Mouse (Mus musculus) left cerebral cortex, adult 6 months (tissue): Measurements from ENCODE around the gene Ddx24. TPM values are rescaled to one million over a fixed set of nuclear protein-coding genes. Genes with fewer than 3 reads are reported as not detected.

Experiments
- long read RNA-seq, 2 experiments: library from polyadenylated mRNA; unstranded; transcript quantifications; one replicate each; pipeline ENCODE4 v2.0.0; 2019 to 2020
- polyA plus RNA-seq: library from polyadenylated mRNA; unstranded; fragments of <200 nt; fragmentation: Nextera tagmentation; gene quantifications from 2 replicates; pipeline ENCODE4 v1.2.3, GENCODE M21; 2021

Gene Ddx24
- polyA plus RNA-seq: 293 and 306 TPM in 2 replicates
- long read RNA-seq, experiment 1, full-length matches to known transcripts: 546 of 669 reads
- long read RNA-seq, experiment 1, partial matches to known transcripts: 80 of 669 reads
- long read RNA-seq, experiment 1, other reads (novel, unspliced or antisense): 43 of 669 reads
- long read RNA-seq, experiment 2, full-length matches to known transcripts: 211 of 349 reads
- long read RNA-seq, experiment 2, partial matches to known transcripts: 123 of 349 reads
- long read RNA-seq, experiment 2, other reads (novel, unspliced or antisense): 15 of 349 reads

DNA sequence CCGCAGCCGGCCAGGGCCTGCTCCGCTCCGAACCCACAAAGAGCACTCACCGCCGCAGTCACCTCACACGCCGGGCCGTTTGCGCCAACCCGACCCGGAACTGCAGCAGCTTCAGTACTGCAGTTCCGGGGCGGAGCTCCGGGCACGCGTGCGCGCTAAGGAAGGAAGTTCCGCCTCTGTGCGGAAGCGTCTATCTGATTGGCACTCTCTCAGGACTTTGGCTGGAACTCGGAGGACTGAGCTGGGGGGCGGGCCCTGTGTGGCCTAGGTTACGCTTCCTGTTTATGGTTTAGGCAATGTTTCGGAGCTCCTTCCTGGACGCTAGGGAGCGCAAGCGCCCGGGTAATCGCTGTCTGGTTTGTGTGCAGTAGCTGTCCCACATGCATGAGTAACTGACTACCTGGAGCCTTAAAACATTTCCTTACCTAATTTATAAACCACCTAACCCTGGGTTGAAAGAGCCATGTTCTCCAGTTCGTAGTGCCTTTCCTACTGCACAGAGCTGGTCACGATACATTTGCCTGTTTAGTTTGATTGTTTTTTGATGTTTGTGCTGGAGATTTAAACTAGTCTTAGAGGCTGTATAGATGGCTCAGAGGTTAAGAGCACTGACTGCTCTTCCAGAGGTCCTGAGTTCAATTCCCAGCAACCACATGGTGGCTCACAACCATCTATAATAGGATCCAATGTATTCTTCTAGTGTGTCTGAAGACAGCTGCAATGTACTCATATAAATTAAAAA lies at the start of gene Ddx24:
TSS of gene Ddx24 (minus strand) at position 102 of the 742 bp plus-strand sequence.

DNA sequence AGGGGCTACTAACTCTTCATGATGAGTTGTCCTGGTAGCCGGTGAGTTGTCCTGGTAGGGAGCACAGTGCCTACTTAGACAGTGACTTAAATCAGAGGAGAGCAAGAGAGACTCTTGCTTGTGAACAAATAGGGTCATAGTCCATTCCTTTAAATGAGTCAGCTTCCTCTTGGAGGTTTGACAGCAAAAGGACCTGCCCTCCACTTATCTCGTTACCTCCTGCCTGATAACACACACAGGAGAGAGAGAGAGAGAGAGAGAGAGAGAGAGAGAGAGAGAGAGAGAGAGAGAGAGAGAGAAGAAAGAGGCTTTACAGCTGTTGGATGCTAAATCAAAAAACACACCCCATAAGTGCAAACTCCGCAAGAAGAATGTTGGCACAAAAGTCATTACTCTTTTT lies 31.5 kb upstream of the Ddx24 start, which contains the start of gene Ifi27l2b:
TSS of gene Ifi27l2b (minus strand) at position 84 of the 400 bp plus-strand sequence.

DNA sequence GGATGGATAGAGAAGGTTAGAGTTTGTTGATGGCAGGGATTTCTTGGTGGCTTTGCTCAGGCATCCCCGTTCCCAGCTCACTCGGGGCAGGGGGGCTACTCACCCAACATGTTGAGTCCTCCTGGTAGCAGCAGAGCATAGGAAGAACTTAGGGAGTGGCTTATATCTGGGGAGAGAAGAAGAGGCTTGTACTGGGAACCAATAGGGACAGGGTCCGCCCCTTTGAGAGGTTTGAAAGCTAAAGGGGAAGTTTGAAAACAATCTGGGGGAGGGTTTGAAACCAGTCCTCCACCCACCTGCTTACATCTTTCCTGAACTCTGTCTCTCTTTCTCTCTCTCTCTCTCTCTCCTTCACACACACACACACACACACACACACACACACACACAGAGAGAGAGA lies 17.9 kb upstream of the Ddx24 start, which contains the start of gene Ifi27l2a:
TSS of gene Ifi27l2a (minus strand) at position 157 of the 400 bp plus-strand sequence.

DNA sequence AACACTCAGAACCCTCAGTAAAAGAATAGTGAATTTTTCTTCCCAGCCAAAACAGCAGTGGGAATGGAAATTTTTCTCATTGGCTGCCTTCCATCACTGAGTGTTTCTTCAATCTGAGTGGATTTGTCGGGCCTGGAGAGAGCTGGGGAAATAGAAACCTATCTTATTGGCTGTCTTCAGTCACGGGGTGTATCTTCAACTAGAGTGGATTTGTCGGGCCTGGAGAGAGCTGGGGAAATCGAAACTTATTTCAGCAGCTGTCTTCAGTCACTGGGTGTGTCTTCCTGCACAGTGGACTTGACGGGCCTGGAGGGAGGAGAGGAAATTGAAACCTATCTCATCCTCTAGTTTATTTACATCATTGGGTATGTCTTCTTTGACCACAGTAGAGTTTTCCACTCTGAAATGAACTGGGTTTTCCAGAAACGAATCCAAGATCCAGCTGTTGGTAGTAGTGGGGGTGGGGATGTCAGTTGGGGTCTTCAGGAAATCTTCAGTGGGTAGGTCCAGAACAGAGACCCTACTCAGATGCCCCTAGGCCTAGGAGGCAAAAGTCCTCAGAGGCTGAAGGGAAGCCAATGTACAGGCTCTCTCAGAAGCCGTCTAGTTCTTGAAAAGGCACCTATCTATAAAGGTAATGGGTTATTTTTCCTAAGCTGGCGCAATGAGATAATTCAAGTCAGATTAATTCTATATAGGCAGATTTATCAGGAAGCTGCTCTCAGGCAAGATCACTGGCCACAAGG lies 8.5 kb upstream of the Ddx24 start, which contains the start of gene Ifi27:
TSS of gene Ifi27 (plus strand) at position 226 of the 746 bp plus-strand sequence.

DNA sequence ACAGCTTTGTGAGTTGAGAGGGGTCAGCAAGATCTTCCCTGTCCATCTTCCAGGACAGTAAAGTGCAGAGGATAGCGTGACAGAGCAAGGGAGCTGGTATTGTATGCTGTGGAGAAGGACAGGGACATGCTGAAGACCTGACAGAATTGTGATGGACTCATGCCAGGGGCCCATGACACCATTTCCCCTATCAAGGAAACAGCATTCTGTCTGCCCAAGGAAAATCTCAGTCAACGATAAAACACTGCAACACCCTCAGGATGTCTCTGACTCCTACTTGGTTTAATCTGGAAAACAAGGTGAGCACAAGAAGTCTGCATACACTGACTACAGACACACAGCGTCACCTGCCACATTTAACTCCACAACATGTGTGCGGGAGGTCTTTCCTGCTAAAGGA lies 17.9 kb downstream of the Ddx24 start, which contains the start of gene 9330161L09Rik:
TSS of gene 9330161L09Rik (minus strand) at position 101 of the 400 bp plus-strand sequence.

DNA sequence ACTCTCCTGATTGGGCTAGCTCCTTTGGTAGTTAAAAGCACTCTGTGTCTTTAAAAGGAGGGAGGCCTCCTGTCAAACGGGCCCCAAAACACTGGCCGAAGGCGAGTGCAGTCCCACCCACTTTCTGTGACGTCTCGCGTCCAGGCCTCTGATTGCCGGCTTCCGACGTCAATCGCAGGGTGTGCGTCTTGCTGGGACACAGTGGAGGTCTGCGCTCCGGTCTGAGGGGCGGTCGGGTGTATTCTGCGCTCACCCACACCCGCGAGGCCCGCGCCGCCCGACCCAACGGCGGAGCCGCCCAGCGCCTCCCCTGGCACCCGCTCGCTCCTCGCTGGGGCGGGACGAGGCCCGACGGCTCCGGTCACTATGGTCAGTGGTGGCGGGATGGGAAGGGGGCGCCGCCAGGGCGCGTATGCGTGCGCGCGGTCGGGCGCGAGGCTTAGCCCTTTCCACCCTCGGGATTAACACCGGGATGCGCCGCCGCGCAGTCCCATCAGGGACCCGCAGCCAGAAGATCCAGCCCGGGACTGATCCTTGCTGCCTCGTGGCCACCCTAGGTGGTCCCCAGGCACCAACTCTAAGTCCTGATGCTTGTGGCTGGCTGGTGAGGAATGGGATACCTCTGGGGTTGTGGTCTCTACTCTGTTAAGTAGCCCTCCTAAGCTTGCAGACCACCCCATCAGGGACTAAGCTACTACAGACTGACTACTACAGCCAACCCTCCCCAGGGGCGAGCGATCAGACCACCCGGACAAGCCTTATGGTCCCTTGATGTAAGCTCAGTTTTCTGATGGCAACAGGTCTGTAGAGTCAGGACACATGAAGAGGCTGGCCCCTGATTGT lies 36.9 kb downstream of the Ddx24 start, which contains the start of gene Otub2:
TSS of gene Otub2 (plus strand) at position 178 of the 843 bp plus-strand sequence.

Other genes starting within 250 kb of the Ddx24 start
- 2.3 and 2.7 TPM in 2 replicates for gene Prima1, start 183.7 kb downstream of the Ddx24 start, polyA plus RNA-seq
- 3.4 and 4.1 TPM in 2 replicates for gene Fam181a, start 114.9 kb downstream of the Ddx24 start, polyA plus RNA-seq
- 2.3 and 2.6 TPM in 2 replicates for gene Asb2, start 69.8 kb downstream of the Ddx24 start, polyA plus RNA-seq
- 20.6 and 21.1 TPM in 2 replicates for gene Otub2, start 37.1 kb downstream of the Ddx24 start, polyA plus RNA-seq
- gene 9330161L09Rik, start 18.0 kb downstream of the Ddx24 start, polyA plus RNA-seq: 0.21 and 0.23 TPM in 2 replicates
- 107 and 110 TPM in 2 replicates for gene Ifi27, start 8.4 kb upstream of the Ddx24 start, polyA plus RNA-seq
- gene Ifi27l2a, start 17.9 kb upstream of the Ddx24 start, polyA plus RNA-seq: 17.9 and 44.5 TPM in 2 replicates
- gene Ifi27l2b, start 31.4 kb upstream of the Ddx24 start, polyA plus RNA-seq: 0.30 TPM in 1 of 2 replicates, not detected in the other
- 5.2 and 9.5 TPM in 2 replicates for gene Ppp4r4, start 106.5 kb upstream of the Ddx24 start, polyA plus RNA-seq
- not detected in 2 replicates for gene Serpina10, start 205.6 kb upstream of the Ddx24 start, polyA plus RNA-seq
- gene Serpina6, start 231.4 kb upstream of the Ddx24 start, polyA plus RNA-seq: not detected in 2 replicates